Mouse (Mus musculus): ENCODE measurements around the gene Trim67. TPM values are rescaled to one million over a fixed set of nuclear protein-coding genes. Genes with fewer than 3 reads are reported as not detected.

The Trim67 gene
- total RNA-seq (2022) = 1 to 10 TPM; 1.9 to 2.3 (median 2.1) TPM

- DNase-seq (ENCODE audit: low spot score in 2 of 2) = peak; percentile 27 to 29
Measured at GRCm38 (mm10) chr8:124792708-124793107, at the start of gene Trim67. Gene Trim67, plus strand, starts transcription at chr8:124793092.

GRCm38 (mm10) chr8:124746661-124747060 is 46.2 kb upstream of the Trim67 start:
- DNase-seq (ENCODE audit: low spot score in 2 of 2) = no peak

GRCm38 (mm10) chr8:124751191-124751590 is 41.7 kb upstream of the Trim67 start:
- no peak for DNase-seq (ENCODE audit: low spot score in 2 of 2)

GRCm38 (mm10) chr8:124751709-124752173 is 41.2 kb upstream of the Trim67 start, which contains the start of gene Fam89a:
Gene Fam89a, minus strand, starts transcription at chr8:124751832.
- DNase-seq (ENCODE audit: low spot score in 2 of 2) = no peak

- DNase-seq (ENCODE audit: low spot score in 2 of 2) = no peak
Measured at GRCm38 (mm10) chr8:124752325-124752862, 40.5 kb upstream of the Trim67 start.

- peak; percentile 20 to 23 for DNase-seq (ENCODE audit: low spot score in 2 of 2)
Measured at GRCm38 (mm10) chr8:124754101-124754791, 38.6 kb upstream of the Trim67 start.

- DNase-seq (ENCODE audit: low spot score in 2 of 2) = no peak
Measured at GRCm38 (mm10) chr8:124754792-124755190, 38.1 kb upstream of the Trim67 start.

GRCm38 (mm10) chr8:124755481-124755880 is 37.4 kb upstream of the Trim67 start:
- no peak for DNase-seq (ENCODE audit: low spot score in 2 of 2)

- no peak for DNase-seq (ENCODE audit: low spot score in 2 of 2)
Measured at GRCm38 (mm10) chr8:124756153-124756552, 36.7 kb upstream of the Trim67 start.

GRCm38 (mm10) chr8:124756601-124757000 is 36.3 kb upstream of the Trim67 start:
- no peak for DNase-seq (ENCODE audit: low spot score in 2 of 2)

- DNase-seq (ENCODE audit: low spot score in 2 of 2) = no peak
Measured at GRCm38 (mm10) chr8:124758544-124758943, 34.3 kb upstream of the Trim67 start.

- no peak for DNase-seq (ENCODE audit: low spot score in 2 of 2)
Measured at GRCm38 (mm10) chr8:124763061-124763460, 29.8 kb upstream of the Trim67 start.

GRCm38 (mm10) chr8:124772389-124772788 is 20.5 kb upstream of the Trim67 start:
- peak; percentile 18 to 29 for DNase-seq (ENCODE audit: low spot score in 2 of 2)

- peak; percentile 38 to 75 for DNase-seq (ENCODE audit: low spot score in 2 of 2)
Measured at GRCm38 (mm10) chr8:124775695-124776094, 17.2 kb upstream of the Trim67 start.

GRCm38 (mm10) chr8:124780236-124780635 is 12.7 kb upstream of the Trim67 start:
- peak in 1 of 2 experiments; percentile 41 for DNase-seq (ENCODE audit: low spot score in 2 of 2)

GRCm38 (mm10) chr8:124782431-124782830 is 10.5 kb upstream of the Trim67 start:
- no peak for DNase-seq (ENCODE audit: low spot score in 2 of 2)

GRCm38 (mm10) chr8:124783228-124783627 is 9.7 kb upstream of the Trim67 start:
- no peak for DNase-seq (ENCODE audit: low spot score in 2 of 2)

- peak; percentile 42 to 66 for DNase-seq (ENCODE audit: low spot score in 2 of 2)
Measured at GRCm38 (mm10) chr8:124784613-124785012, 8.3 kb upstream of the Trim67 start.

GRCm38 (mm10) chr8:124790676-124791075 is 2.2 kb upstream of the Trim67 start:
- DNase-seq (ENCODE audit: low spot score in 2 of 2) = no peak

- no peak for DNase-seq (ENCODE audit: low spot score in 2 of 2)
Measured at GRCm38 (mm10) chr8:124791751-124792150, 1.1 kb upstream of the Trim67 start.

- peak; percentile 29 to 45 for DNase-seq (ENCODE audit: low spot score in 2 of 2)
Measured at GRCm38 (mm10) chr8:124792186-124792585, 706 bp upstream of the Trim67 start.

- peak; percentile 35 to 66 for DNase-seq (ENCODE audit: low spot score in 2 of 2)
Measured at GRCm38 (mm10) chr8:124793172-124793651, 320 bp downstream of the Trim67 start.
